Mouse (Mus musculus) bone marrow, adult 2 months (tissue): ENCODE data around the gene Agps.

ENCODE experiments used
- CTCF ChIP-seq: fragments of 200-500 bp; IDR thresholded peaks from 2 replicates; pipeline ENCODE4 v1.5.1; 2011; ENCODE audit warnings: low read length, control low read depth; ENCODE audit not compliant: control insufficient read depth, insufficient read depth
- POLR2A ChIP-seq: fragments of 200-500 bp; IDR thresholded peaks from 2 replicates; pipeline ENCODE4 v1.6.1; 2011; ENCODE audit warnings: low read depth, mild to moderate bottlenecking, control low read depth, low read length, borderline replicate concordance; ENCODE audit not compliant: control insufficient read depth

- TF ChIP-seq CTCF (no peak), POLR2A (no peak)
Measured at GRCm38 (mm10) chr2:75814880-75815279, 17.1 kb upstream of the Agps start.
